Mouse (Mus musculus) lung, postnatal 0 days (tissue): Measurements from ENCODE around the gene Prkcb. TPM values are rescaled to one million over a fixed set of nuclear protein-coding genes. Genes with fewer than 3 reads are reported as not detected.

Source experiments
- ATAC-seq: fragments of 200-750 bp; cut with Nextera tagmentation; 2 replicates; pipeline ENCODE4 v1.8.0; 2017; ENCODE audit warnings: moderate library complexity
- DNase-seq: peaks from one replicate; pipeline ENCODE4 v3.0.0-alpha.2; 2016; ENCODE audit warnings: low spot score
- H3K27ac ChIP-seq: fragments of 300-500 bp; sonication (generic); 2 replicates; pipeline ENCODE4 v1.5.1; 2014; ENCODE audit warnings: antibody characterized with exemption, mild to moderate bottlenecking, low read length, mixed read lengths
- H3K27me3 ChIP-seq: fragments of 300-500 bp; sonication (generic); replicated peaks from 2 replicates; pipeline ENCODE4 v1.6.1; 2014; ENCODE audit warnings: low read length, mixed read lengths; ENCODE audit not compliant: insufficient read depth
- H3K36me3 ChIP-seq: fragments of 300-500 bp; sonication (generic); 2 replicates; pipeline ENCODE4 v1.6.1; 2014; ENCODE audit warnings: low read length, mixed read lengths; ENCODE audit not compliant: insufficient read depth
- H3K4me1 ChIP-seq: fragments of 300-500 bp; sonication (generic); 2 replicates; pipeline ENCODE4 v1.6.1; 2014; ENCODE audit warnings: antibody characterized with exemption, low read depth, low read length, mixed read lengths; ENCODE audit not compliant: insufficient read depth
- H3K4me2 ChIP-seq: fragments of 300-500 bp; sonication (generic); replicated peaks from 2 replicates; pipeline ENCODE4 v1.6.1; 2014; ENCODE audit warnings: low read depth, mild to moderate bottlenecking, low read length, moderate library complexity, mixed read lengths
- H3K4me3 ChIP-seq: fragments of 300-500 bp; sonication (generic); 2 replicates; pipeline ENCODE4 v1.5.1; 2014; ENCODE audit warnings: low read depth, low read length
- H3K9ac ChIP-seq: fragments of 300-500 bp; sonication (generic); replicated peaks from 2 replicates; pipeline ENCODE4 v1.6.1; 2014; ENCODE audit warnings: low read depth, mild to moderate bottlenecking
- H3K9me3 ChIP-seq: fragments of 300-500 bp; sonication (generic); 2 replicates; pipeline ENCODE4 v1.6.1; 2016; ENCODE audit warnings: low read length, mixed read lengths
- CTCF ChIP-seq: IDR thresholded peaks from 2 replicates; pipeline ENCODE4 v1.5.1; 2016; ENCODE audit warnings: antibody characterized with exemption, mild to moderate bottlenecking
- EP300 ChIP-seq: IDR thresholded peaks from 2 replicates; pipeline ENCODE4 v1.6.1; 2016; ENCODE audit warnings: antibody characterized with exemption, mild to moderate bottlenecking, control low read depth
- WGBS: fragments of 180-500 bp; shearing (Covaris S2); extraction: QIAGEN DNeasy Blood & Tissue Kit; methylation state at CpG from one replicate; pipeline ENCODE4 v1.1.7; 2014; 5-methylcytosine and 5-hydroxymethylcytosine counted together
- polyA plus RNA-seq: library from polyadenylated mRNA; unstranded; fragments of >200 nt; fragmentation: Nextera tagmentation; extraction: Ambion mirVana; gene quantifications from 2 replicates; pipeline ENCODE4 v1.2.1, GENCODE M21; 2015

Gene Prkcb
- polyA plus RNA-seq, 1 experiment from 2014 or later: 2.3 TPM

DNA sequence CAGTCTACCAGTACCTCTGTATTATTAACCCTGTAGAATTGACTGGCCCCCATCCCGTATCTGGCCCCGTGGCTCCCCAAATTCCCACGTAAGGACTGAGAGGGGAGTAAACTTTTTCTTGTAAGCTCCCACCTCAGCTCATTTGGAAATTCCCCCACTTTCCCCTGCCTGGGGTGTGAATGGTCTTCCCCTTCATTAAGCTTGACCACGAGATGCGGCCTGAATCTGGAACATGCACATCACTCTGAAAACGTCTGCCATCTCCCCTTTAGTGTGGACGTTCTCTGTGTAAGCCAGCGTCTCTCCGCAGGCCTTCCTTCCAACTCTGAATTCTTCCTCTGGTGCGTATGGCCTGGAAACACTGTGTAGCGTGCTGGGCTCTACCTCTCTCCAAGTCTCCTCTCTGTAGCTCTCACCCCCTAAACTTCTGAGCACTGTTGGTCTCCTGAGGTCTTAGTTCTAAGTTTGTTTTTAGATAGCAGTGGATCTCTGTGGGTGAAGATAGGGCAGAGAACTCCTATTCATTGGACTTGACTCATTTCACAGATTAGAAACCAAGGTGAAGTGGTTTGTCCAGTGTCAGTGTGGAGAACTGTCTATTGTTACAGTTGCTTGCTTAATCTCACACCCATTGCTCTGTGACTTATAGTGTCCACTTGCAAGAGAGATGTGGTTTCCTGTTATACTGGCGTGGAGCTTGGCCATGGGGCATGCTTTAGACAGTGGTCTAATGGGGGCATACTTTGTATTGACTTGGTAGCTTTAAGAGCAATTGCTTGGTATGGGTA is 25.3 kb downstream of the Prkcb start:
- Histone ChIP-seq H3K9me3 (no peaks in the 10 kb centered on the region), H3K27me3 (no peaks in the 10 kb centered on the region), H3K4me1 (no peaks in the 10 kb centered on the region), H3K27ac (no peak overlapping the region), H3K9ac (no peak overlapping the region), H3K36me3 (no peaks in the 10 kb centered on the region), H3K4me2 (no peak overlapping the region), H3K4me3 (no peak overlapping the region)
- WGBS: 88% methylated on average over 12 of the region's 12 CpGs
- DNase-seq (no peak), ATAC-seq (no peak)
- TF ChIP-seq CTCF (no peak), EP300 (no peak)

DNA sequence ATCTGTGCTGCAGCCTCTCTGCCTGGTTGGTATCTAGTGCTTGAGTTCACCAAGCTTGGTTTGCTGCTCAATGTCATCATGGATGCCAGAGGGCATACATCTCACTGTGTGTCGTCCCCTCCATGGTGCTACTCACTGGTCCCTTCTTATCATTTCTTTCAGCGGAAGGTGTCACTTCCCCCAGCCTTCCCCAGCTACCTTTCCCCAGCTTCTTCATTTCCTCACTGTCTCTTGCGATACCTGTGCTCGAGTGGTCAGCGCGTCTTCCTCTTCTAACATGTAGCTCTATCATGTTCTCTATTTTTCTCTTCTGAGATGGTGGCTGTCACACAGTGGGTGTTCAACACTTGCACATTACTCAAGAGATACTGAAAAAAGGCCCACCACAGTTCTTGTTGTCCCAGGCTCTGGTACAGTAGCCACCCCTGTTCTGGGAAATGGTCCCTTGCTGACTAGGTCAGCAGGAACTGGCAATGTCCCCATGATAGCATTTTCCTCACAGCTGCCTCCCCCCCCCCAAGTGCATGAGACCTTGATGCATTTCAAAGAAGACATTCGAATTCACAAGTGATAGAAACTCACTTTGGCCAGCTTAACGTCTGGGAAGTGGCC is 27.3 kb downstream of the Prkcb start:
- Histone ChIP-seq H3K27me3 (no peaks in the 10 kb centered on the region), H3K4me2 (no peak overlapping the region), H3K9ac (no peak overlapping the region), H3K4me3 (no peak overlapping the region), H3K27ac (no peak overlapping the region), H3K4me1 (no peaks in the 10 kb centered on the region), H3K9me3 (no peaks in the 10 kb centered on the region), H3K36me3 (no peaks in the 10 kb centered on the region)
- ATAC-seq: no peak
- WGBS: 78% methylated on average over 8 of the region's 8 CpGs
- TF ChIP-seq CTCF (no peak), EP300 (no peak)
- DNase-seq: no peak

DNA sequence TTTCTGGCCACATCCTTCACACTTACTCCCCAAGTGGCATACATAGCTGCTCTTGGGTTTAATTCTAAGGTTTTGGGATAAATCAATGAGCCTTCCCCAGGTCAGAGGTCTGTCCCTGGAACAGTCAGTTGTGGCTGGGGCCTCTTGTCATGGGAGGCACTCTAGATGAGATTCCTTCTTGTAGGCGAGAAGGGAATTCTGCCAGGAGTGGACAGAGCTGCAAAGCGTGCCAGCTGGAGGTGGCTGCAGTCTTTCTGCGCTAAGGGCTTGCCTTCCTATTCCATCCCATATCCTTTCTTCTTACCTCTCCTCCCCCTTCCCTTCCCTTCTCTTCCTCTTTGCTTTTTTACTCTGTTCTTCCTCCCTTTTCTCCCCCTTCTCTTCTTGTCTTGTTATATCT is 28.1 kb downstream of the Prkcb start:
- DNase-seq: no peak
- TF ChIP-seq CTCF: no peak
- no peak for TF ChIP-seq EP300
- ATAC-seq: no peak
- Histone ChIP-seq H3K27ac (no peak overlapping the region), H3K36me3 (no peaks in the 10 kb centered on the region), H3K4me3 (no peak overlapping the region), H3K9me3 (no peaks in the 10 kb centered on the region), H3K27me3 (no peaks in the 10 kb centered on the region), H3K9ac (no peak overlapping the region), H3K4me2 (no peak overlapping the region), H3K4me1 (no peaks in the 10 kb centered on the region)
- 36% methylated on average over 3 of the region's 3 CpGs for WGBS

DNA sequence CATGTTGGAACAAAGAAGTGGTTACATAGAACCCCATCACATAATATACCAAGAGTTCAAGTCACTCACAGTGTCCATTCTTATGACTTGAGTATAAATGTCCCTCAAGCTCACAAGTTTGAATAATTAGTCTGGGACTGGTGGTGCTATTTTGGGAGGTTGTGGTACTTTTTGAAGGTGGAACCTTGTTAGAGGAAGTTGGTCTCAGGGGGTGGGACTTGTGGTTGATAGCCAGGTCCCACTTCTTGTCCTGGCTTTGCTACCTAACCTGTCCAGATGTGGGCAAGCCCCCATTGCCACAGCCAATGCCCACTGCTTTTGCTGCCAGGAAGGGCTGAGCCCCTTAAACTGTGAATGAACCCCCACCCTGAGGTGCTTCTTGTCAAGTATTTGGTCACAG is 28.9 kb downstream of the Prkcb start:
- no peak overlapping the region for H3K27ac ChIP-seq
- TF ChIP-seq EP300 (no peak), CTCF (no peak)
- H3K9me3 ChIP-seq: no peaks in the 10 kb centered on the region
- H3K27me3 ChIP-seq: no peaks in the 10 kb centered on the region
- ATAC-seq: no peak
- DNase-seq: no peak
- no peaks in the 10 kb centered on the region for H3K36me3 ChIP-seq
- no peaks in the 10 kb centered on the region for H3K4me1 ChIP-seq
- no peak overlapping the region for H3K4me2 ChIP-seq
- H3K9ac ChIP-seq: no peak overlapping the region
- no peak overlapping the region for H3K4me3 ChIP-seq

DNA sequence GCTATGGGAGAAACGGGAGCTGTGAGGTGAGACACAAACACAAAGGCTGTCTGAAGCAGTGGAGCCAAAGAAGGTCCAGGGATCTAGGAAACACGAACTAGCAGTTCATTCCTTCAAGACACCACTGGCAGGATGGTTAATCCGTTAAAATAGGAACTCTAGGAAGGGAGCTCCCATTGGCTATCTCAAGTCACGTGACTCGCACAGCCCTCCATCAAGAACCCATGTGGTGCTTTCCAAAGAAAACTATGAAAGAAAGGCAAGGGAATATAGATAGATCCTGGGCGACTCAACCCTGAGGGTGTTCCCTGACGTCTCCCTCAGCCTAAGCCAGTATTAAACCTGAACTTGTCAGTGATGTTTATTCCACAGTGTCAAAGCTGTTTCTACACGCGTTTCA is 31.0 kb downstream of the Prkcb start:
- WGBS: 59% methylated on average over 9 of the region's 9 CpGs
- H3K4me3 ChIP-seq: no peak overlapping the region
- no peaks in the 10 kb centered on the region for H3K27me3 ChIP-seq
- H3K4me2 ChIP-seq: no peak overlapping the region
- no peak for DNase-seq
- no peak overlapping the region for H3K27ac ChIP-seq
- H3K36me3 ChIP-seq: no peaks in the 10 kb centered on the region
- no peak for ATAC-seq
- no peak overlapping the region for H3K9ac ChIP-seq
- TF ChIP-seq EP300 (no peak), CTCF (no peak)
- H3K9me3 ChIP-seq: no peaks in the 10 kb centered on the region
- no peaks in the 10 kb centered on the region for H3K4me1 ChIP-seq

DNA sequence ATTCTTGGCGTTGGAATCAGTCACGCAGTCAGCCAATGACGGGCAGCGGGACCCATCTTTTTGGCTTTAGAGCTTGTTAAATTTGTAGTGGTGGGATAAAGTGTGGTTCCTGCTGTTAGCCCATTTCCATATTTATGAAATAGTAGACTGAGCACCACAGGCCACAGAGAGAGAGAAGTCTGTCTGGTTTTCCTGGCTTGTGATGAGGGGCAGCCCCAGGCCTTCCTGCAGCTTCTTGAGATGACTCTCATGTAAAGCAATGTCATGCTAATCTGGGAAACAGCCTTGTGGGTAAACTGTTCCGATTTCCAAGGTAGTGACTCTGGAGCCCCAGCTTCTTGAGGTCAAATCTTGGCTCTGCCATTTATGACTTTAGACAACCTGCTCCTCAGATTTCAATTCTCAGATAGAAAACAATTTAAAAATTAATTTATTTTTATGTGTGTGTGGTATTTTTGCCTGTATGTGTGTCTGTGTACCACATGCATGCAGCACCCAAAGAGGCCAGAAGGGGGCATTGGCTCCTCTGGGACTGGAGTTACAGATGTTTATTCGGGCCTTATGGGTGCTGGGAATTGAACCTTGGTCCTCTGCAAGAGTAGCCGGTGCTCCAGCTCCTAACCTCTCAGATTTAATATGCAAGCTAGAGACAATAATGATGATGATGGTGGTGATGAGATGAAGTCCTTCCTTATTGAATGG is 32.4 kb downstream of the Prkcb start:
- Histone ChIP-seq H3K9me3 (no peaks in the 10 kb centered on the region), H3K4me2 (no peak overlapping the region), H3K27ac (no peak overlapping the region), H3K4me1 (no peaks in the 10 kb centered on the region), H3K4me3 (no peak overlapping the region), H3K36me3 (no peaks in the 10 kb centered on the region), H3K27me3 (no peaks in the 10 kb centered on the region), H3K9ac (no peak overlapping the region)
- no peak for DNase-seq
- WGBS: 94% methylated on average over 7 of the region's 7 CpGs
- TF ChIP-seq CTCF: no peak
- TF ChIP-seq EP300: no peak
- no peak for ATAC-seq
